Mouse (Mus musculus) layer of hippocampus, postnatal 10 days (tissue): ENCODE data around the gene Pidd1. TPM values are rescaled to one million over a fixed set of nuclear protein-coding genes. Genes with fewer than 3 reads are reported as not detected.

Experiments used
- DNase-seq, 2 experiments: peaks; one replicate each; pipeline ENCODE4 v3.0.0; 2021; ENCODE audit warnings: low spot score in 2 of 2
- total RNA-seq, 2 experiments: library from RNA; stranded (reverse); gene quantifications; 2 replicates each; pipeline ENCODE4 v1.2.3; 2021

Pidd1 gene
- total RNA-seq, 2 experiments from 2014 or later: 2.1 to 3.8 TPM

DNA sequence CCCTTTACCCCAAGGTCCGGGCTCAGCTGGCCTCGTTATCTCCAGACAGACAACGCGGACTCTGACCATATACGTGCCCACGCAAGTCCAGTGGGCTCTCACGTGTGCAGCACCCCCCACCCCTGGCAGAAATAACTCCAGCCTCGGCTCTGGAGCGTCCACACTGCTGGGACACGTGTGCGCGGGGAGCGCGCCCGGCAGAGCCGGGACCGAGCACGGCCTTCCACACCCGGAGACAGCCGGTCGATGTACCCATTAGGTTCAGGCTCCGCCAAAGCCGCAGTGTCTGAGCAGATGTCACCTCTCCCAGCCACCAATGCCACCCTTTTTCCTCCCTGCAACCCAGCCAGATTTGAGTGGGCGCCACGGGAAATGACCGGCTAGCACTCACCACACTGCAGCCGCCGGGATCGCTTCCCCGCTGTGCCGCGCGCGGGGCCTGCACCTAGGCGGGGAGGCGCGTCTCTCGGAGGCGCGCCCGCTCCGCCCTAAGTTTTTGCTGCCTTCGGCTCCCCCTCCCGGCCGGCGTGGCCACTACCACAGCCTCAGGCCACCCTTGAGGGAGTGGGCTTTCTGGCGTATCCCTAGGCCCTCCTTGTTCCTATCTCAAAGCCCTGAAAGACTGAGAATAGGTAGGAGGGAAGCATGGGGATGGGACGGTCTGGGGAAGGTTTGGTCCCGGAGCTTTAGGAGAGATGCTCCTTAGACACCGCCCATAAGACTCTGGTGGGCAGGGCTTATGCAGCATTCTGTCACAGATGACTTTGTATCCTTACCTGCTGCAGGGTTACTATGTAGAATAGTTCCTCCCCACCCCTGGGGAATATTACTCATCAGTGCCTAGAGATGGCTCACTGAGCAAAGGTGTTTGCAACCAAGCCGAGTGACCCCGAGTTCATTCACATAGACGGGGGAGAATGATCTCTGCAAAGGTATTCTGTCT lies 6.4 kb downstream of the Pidd1 start, which contains the start of gene Slc25a22:
Gene Slc25a22 (minus strand): TSS at position 715 of the 943 bp plus-strand sequence.
- DNase-seq: peak; percentile 84 to 90

DNA sequence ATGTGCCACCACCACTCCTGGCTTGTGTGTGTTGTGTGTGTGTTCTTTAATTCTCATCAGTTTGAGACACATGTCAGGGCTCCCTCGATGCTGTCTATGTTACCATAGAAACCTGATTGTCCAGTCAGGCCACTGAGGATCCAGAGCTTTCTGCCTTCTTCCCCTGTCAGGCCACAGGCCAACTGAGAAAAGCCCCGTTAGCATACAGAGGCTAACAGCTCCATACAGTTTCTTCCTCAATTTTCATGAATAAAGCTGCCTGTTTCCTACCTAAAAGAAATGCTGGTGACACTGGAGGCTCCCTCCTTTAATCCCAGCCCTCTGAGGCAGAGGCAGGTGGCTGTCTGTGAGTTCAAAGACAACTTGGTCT lies 7.3 kb downstream of the Pidd1 start:
- no peak for DNase-seq

DNA sequence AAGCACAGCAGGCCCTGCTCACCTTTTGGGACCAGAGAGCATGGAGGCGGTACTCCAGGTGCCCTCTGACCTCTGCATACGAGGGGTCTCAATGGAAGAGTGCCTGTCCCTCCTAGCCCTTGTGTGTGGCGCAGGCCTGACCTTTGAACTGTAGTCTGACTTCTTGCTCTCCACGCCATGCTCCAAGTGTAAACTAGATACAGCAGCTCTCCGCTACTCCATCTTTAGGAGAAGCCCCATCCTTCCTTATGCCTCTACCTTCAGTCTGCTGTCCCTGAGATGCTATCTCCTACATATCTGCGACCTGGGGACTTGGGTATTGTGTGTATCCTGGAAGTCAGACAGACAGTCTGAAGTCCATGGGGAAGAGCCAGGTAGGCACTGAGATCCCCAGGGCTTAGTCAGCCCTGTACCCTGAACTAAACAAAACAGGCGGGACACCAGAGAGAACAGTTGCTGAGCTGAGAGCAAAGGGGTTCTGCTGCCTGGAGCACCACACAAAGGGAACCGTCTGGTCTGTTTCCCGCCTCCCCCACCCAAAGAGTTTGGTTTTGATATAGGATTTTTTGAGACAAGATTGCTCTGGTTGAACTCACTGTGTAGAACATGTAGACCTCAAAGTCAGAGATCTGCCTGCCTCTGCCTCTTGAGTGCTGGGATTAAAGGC lies 7.8 kb downstream of the Pidd1 start:
- no peak for DNase-seq

GRCm38 (mm10) chr7:141435129-141435855 lies 8.5 kb downstream of the Pidd1 start:
- DNase-seq: peak in 1 of 2 experiments; percentile 50

- DNase-seq: peak; percentile 59 to 69
These were observed 9.4 kb downstream of the Pidd1 start for GRCm38 (mm10) chr7:141434464-141434863.

GRCm38 (mm10) chr7:141433517-141434400 lies 10.1 kb downstream of the Pidd1 start:
- no peak for DNase-seq

DNA sequence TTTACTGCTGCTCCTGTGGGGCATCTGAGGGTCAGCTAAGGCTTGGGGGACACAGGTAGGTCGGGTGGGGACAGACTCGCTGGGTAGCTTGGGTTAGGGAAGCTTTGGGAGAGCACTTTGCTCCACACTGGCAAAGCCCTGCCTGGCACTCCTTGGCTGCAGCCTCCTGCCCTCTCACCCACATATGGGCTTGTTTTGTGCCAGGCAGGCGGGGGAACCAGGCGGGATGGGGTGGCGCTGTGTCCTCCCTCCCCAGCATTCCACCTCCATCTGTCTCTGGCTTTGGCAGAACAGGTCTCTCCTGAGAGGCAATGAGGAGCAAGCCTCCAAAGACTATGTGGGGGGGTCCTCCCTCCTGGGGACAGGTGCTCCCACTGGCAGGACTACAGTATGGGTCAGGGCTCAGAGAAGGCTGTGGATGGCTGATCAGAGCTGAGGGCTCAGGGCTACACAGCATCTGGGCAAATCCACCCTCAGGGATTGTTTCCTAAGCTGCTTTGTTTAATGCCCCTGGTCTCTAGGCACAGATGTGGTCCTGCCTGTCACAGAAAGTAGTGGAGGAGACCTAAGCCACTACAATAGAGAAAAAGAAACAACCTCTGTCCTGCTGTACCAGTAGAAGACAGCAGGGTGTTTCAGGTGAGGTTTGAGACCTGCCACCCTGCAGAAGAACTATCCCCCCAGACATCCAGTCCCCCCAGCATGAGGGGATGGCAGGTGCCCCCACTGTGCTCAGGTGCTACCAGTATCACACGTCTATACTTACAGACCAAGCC lies 10.9 kb downstream of the Pidd1 start:
- no peak for DNase-seq

DNA sequence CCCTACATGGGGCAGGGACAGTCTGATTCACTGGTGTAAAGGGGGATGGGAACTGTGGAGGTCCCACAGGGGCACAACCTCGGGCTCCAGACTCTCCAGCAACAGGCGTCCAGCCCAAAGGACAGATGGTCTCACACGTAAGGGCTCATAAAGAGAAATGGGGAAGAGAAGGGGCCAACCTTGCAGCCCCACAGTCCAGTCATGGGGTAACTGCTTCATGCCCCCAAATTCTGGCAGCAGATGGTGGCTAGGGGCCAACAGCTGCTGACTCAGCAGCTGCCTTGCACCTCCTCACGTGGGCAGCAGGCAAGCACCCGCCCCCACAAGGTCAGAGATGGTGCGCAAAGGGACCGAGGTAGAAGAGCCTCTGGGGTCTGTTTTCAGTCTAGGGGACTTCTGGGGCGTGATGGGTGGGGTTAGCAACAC lies 11.6 kb downstream of the Pidd1 start:
- no peak for DNase-seq

DNA sequence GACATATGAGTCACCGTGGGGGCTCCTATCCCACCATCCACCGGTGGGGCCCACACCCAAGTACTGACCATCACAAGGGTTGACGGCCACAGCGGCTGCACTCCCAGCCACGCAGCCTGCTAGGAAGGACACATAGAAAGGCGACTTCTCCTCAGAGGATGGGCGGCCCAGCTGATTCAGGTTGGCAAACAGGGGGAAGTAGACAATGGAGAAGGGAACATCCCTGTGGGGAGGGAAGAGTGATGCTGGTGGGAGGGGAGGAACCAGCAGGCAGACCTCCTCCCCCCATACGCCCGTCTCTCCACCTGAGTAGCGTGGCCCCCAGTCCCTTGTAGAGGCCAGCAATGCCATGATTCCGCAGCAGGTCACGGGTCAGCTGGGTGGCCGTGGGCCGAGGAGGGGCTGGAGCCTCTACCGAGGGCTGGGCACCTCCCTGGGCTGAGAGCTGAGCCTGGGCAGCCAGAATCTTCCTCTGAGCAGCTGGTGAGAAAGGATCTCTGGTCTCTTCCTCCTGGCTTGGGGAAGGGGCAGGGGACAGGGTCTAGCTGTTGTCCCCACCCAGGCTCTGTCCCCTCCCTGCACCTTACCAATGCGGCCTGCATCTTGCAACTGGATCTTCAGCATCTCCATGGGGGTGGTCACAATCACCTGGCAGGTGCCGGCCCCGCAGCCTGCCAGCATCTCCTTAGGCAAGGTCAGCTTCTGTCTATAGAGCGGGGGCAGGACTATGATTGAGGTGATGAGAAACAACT lies 12.2 kb downstream of the Pidd1 start:
- no peak for DNase-seq

- no peak for DNase-seq
These were observed 13.1 kb downstream of the Pidd1 start for GRCm38 (mm10) chr7:141430585-141431240.

GRCm38 (mm10) chr7:141429840-141430584 lies 13.8 kb downstream of the Pidd1 start:
- DNase-seq: no peak

DNA sequence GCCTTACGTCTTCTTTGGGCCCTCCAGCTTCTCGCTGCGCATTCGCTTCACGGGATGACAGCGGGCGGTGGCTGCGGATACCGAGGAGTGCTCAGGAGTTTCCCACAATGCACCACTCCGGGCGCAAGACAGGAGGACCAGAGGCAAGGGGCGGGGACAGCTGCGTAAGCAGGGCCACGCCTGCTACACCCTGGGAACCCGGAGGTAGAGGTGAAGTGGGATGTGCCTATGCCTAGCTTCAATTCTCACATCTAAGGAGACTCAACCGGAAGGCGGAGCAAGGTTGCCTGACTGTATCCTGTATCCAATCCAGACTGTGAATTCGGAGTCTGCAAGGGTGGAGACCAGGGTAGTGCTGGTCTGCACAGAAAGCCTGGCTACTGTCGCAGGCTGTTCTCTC lies 14.5 kb downstream of the Pidd1 start, which contains the start of gene Cend1:
Gene Cend1 (minus strand): TSS at position 182 of the 400 bp plus-strand sequence.
- peak; percentile 71 to 79 for DNase-seq

GRCm38 (mm10) chr7:141428701-141429100 lies 15.1 kb downstream of the Pidd1 start:
- no peak for DNase-seq

- DNase-seq: no peak
These were observed 16.7 kb downstream of the Pidd1 start for GRCm38 (mm10) chr7:141426948-141427730.

GRCm38 (mm10) chr7:141423811-141424210 lies 20.0 kb downstream of the Pidd1 start:
- DNase-seq: no peak

- DNase-seq: no peak
These were observed 23.7 kb downstream of the Pidd1 start for GRCm38 (mm10) chr7:141420030-141420702.
